Mouse (Mus musculus): Measurements from ENCODE around the gene Smarca4. TPM values are rescaled to one million over a fixed set of nuclear protein-coding genes. Genes with fewer than 3 reads are reported as not detected.
"Not testable (repeated sequence)": the region's sequence is repeated elsewhere in the genome, so short reads cannot be mapped to it uniquely, and the experiment has no call there.

Smarca4 gene
- total RNA-seq (2022): 10 to 100 TPM; 47.2 to 49.8 (median 49.3) TPM

DNA sequence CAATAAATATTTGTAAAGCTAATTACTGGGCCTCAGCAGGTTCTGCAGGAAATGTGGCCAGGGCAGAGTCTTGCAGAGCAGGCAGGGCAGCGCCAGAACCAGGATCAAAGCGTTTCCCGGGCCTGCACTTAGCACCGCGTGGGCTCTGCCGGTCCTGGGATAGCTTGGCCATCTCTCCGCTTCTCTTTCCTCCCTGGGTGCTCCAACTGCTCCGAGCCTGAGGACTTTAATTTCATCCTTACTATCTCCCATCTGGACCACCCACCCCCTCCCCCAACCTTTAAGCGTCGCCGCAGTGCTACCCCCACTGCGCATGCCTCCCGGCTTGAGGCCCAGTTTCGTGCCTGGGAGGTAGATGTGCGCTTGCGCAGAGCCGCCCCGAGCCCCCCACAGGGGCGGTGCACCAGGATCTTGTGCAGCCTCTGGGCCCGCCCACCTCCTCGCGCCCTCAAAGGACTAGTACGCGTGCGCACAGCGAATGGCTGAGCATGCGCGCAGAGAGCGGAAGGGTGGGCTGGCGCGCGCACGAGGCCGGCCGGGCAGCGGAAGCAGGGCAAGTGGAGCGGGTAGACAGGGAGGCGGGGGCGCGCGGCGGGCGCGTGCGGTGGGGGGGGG lies at the start of gene Smarca4:
Gene Smarca4 (plus strand): TSS at position 553 of the 615 bp plus-strand sequence.
- peak; percentile 99 for DNase-seq (ENCODE audit: low spot score)

DNA sequence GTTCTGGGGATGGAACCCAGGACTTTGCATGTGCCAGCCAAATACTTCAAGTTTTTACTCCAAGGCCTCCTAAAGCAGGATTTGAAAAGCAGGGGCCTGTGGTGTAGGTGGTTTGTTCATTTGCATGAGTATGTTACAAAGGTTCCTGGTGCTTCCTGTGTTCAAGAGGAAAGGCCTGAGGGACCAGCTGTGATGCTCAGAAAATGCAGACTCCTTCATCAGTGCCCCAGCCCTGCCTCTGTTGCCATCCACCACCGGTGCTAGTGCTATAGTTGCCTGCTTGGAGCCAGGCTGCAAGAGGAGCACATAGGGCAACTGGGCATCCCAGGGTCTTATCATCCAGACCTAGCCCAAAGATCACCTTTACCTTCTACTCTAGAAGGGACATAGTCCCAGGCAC lies 49.4 kb upstream of the Smarca4 start:
- no peak for DNase-seq (ENCODE audit: low spot score)

DNA sequence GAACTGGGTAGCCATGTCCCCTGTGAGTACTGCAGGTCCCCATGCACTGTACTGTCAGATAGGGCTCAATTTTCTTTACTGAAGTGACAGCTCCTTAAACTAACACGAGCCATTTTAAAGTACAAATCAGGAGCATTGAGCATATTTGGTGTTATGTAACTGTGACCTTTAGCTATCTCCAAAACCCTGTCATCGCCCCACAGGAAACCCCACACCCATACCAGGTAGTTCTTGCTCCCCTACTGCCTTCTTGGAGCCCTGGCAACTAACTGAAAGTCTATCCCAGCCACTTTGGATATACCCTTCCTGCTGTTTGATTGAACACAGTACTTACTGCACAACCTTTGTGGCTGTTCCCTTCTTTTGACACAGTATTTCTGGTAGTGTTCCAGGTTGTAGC lies 48.9 kb upstream of the Smarca4 start:
- no peak for DNase-seq (ENCODE audit: low spot score)

DNA sequence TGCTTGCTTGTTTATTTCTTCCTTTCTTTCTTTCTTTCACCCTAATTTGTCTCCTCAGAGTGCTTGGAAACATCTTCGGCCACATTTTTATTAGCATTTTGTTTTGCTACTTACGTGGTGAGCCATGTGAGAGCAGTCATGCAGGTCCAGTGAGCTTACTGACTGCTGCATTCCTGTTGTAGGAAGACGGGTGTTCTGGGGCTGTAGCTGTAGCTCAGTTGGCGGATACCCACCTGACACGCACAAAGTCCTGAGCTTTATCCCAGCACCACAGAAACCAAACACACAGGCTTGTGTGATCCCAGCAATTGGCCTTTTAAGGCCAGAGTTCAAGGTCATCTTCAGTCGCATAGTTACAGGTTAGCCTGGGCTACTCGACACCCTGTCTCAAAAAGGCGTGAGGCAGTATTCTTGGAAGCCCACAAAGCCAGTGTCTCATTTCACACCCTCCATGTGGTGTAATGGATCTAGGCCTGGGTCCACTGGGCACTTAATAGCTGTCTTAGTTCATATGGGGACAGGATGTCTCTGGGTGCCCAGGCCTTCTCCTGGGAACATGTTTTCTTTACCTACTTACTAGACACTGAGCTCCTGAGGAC lies 47.2 kb upstream of the Smarca4 start:
- DNase-seq (ENCODE audit: low spot score): no peak

DNA sequence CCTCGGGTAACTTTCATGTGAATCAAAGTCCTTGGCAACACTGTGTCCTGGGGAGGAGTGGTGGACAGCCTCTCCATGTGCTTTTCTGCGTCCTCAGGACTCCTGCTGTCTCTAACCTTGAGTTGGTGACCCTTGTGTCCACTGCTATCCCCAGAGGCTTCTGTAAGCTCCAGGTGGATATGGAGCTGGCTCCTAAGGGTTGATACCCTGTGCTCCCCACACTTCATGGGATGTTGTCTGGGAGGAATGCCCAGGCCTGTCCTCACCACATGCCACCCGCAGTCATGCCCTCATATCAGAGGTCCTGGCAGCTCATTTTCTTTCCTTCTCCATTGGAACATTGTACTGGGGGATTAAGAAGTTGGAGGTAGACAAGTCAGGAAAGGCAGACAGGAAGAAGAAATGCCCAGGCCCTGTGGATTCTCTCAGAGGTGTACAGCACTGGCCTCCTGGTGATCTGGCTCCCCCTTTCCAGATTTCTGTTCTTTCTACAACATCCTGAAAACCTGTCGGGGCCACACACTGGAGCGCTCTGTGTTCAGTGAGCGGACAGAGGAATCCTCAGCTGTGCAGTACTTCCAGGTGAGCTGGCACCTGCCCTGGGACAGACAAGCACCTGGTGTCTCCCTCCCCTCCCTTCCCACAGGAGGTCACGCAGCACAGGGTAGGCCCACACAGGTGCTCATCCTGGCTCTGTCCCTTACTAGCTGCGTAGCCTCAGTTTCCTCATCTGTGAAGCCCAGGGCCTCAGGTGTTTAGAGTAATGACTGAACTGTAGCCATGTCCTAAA lies 41.8 kb upstream of the Smarca4 start:
- no peak for DNase-seq (ENCODE audit: low spot score)

DNA sequence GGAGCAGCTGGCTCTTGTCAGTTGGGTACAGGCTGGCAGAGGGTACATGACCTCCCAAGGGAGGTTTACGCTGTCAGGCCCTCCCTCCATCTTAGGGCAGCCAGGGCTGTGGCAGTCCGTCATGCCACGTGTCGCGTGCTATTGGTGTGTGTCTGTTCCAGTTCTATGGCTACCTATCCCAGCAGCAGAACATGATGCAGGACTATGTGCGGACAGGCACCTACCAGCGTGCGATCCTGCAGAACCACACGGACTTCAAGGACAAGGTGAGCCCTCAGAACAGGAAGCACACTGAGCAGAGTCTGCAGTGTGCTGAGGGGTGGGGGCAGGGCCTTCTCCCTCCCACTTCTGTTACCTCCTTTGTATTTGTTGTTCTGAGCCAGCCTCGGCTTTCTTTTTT lies 40.7 kb upstream of the Smarca4 start:
- DNase-seq (ENCODE audit: low spot score): no peak

DNA sequence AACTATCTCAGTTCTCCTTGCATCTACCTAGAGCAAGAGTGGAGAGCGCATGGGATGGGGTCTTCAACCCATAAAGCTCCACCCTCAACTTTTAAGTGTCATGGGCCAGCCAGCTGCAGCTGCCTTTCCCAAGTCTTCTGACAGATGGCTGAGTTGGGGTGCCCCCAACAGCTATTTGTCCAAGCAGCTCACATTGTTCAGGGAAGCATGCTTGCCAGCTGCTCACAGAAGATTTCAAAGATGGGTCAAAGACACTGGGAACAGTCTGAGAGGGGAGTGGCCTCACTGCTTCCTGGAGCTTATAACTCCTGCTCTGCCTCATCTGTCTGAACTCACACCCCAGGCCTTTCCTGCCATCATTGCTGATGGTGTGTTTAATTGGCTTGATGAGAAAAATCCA lies 39.7 kb upstream of the Smarca4 start:
- no peak for DNase-seq (ENCODE audit: low spot score)

DNA sequence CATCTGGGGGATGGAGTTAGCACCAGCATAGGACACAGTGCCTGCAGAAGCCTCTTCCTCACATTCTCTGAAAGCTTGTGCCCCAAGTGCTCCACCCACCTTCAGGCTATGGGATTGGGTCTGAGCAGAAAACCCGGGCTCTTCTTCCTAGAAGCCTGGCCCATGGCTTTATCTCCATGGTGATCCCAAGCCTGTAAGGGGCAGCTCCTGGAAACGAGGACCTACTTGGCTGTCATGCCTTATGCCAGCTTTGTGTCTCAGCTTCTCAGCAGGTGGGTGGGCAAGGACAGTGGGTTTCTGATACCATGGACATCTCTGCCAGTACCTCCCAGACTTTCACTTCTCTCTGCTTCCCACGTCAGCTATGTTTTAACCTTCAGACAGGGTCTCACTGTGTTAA lies 37.7 kb upstream of the Smarca4 start:
- DNase-seq (ENCODE audit: low spot score): no peak

DNA sequence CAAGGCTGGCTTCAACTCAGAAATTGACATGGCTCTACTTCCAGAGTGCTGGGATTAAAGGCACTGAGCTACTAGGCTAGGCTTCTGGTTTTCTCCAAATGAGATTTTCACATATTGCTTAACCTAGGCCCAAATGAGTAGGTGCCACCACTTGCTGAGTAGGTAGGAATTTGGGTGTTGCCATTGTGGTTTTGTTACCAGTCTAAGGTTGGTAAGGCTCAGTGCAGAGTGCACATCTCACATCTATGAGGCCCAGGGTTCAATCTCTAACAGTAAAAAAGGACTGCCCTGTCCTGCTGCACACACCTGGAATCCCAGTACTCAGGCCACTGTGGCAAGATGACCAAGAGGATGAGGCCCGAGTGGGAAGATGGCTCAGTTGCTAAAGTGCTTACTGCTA lies 30.6 kb upstream of the Smarca4 start:
- no peak for DNase-seq (ENCODE audit: low spot score)

DNA sequence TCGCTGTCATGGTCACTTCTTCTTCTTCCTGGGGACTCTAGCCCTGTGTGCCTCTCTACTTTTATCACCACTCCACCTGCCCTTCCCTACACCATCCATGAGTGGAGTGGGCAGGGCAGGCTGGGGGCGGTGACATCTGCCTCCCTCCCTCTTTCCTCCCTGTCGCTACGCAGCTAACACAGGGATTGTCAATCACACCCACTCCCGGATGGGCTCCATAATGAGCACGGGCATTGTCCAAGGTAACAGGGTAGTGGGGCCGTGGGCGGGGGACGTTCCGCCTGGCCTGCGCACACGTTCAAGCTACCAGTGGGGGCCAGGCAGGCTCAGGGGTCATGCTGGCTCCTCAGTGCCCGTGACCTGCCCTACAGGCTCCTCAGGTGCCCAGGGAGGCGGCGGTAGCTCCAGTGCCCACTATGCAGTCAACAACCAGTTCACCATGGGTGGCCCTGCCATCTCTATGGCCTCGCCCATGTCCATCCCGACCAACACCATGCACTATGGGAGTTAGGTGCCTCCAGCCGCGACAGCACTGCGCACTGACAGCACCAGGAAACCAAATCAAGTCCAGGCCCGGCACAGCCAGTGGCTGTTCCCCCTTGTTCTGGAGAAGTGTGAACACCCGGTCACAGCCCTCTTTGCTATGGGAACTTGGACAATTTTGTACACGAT lies 28.2 kb upstream of the Smarca4 start:
- no peak for DNase-seq (ENCODE audit: low spot score)

DNA sequence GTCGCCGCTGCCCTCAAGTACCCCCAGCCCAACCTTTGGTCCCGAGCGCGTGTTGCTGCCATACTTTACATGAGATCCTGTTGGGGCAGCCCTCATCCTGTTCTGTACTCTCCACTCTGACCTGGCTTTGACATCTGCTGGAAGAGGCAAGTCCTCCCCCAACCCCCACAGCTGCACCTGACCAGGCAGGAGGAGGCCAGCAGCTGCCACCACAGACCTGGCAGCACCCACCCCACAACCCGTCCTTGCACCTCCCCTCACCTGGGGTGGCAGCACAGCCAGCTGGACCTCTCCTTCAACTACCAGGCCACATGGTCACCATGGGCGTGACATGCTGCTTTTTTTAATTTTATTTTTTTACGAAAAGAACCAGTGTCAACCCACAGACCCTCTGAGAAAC lies 27.6 kb upstream of the Smarca4 start:
- no peak for DNase-seq (ENCODE audit: low spot score)

DNA sequence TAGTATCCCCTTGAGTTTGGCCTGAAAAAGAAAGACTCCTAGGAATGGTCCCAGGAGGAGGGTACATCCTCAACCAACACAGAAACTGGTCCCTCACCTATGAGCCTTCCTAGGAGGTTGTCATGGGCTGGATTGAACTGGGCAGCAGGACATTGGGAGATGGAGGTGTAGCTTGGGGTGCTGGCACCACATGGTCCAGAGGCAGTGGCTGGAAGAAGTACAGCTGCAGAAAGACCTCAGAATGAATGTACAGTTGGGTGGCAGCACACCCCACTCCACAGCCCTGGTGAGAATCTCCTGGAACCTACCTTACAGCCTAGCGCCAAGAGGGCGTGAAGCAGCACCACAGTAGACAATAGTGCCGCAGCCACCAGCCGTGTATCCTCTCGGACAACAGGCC lies 26.4 kb upstream of the Smarca4 start:
- no peak for DNase-seq (ENCODE audit: low spot score)

DNA sequence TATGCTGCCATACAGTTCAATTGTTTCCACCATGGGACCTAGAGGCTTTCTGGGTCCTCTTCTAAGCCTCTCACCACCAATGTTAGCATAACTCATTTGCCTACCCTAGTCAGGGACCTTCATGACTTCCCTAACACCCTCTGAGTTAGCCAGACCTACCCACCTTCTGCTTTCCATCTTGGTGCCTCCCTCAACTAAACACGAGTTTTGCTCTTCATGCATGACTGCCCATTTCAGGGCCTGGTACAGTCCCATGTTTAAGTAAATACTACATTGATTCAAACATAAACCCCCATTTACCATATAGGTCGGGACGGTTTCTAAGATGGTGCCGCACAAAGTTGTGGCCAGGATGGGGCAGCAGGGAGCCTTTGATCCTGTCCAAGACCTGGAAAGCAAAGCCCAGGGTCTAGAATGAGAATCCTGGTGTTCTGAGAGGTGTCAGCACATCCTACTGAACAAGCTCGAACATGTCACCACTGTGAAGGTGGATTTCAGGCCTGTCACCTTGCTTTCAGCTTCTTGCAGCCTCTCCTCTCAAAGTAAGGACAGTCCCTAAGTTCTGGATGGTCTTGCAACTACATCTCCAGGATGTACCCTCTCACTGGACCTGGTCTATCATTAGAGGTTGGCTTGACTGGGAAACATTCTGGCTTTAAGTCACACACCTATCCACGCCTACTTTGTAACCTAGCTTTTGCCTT lies 24.7 kb upstream of the Smarca4 start:
- no peak for DNase-seq (ENCODE audit: low spot score)

DNA sequence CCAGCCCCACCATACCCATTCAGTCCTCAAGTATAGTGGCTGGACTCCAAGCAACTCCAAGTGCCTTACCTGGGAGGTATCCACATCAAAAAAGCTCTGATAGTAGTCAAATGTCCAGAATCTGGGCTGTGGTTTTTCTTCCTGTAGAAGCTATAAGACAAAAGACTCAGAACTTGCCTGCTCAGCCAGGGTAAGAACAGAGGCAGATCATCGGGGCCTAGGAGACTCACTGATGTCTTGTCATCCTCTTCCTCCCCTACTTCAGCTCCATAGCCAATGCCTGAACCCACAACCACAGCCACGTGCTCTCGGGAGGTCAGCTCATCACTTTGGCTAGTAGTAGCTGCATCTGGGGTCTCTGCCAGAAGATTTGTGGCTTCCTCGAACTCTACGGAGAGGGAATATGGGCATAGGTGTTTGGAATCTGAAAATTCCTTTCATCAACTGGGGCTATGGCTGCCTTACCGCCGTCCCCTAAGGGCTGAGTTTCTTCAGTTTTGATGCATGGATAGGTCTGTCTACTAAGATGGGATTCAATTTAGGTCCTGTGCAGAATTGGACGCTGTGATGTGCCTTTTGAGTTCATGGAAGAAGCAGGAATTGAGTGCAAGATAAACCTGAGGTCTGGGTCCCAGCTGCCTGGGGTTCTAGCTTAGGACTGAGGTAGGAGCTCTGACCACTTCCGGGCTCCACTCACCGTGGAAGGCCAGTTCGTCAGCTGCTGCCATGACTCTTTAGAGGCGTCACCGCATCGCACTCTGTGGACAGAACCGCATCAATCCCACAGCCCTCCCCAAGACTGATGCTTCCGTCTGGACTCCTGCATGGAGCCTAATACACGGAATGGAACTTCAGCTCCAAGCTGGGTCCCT lies 23.9 kb upstream of the Smarca4 start:
- no peak for DNase-seq (ENCODE audit: low spot score)

DNA sequence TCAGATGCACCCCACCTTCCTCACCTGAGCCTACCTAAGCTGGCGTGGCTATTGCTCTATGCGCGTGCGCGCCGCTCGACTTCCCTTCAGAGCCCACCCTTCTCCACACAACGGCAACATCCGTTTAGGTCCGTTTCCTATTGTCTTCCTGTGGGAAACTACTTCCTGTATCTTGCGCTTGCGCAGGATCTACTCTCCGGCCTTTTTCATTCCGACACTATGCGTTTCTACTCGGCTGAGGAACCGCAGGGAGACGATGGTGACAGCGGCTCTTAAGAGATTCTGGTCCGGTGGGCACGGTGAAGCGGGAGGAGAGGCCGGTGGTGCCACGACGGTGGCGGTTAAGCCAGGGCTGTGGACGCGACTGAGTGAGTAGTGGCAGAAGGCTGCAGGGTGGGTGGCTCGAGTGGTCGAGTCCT lies 23.3 kb upstream of the Smarca4 start, which contains the start of the genes Timm29 and Yipf2:
Gene Timm29 (plus strand): TSS at position 20 of the 419 bp plus-strand sequence.
Gene Yipf2 (minus strand): TSS at position 126 of the 419 bp plus-strand sequence.
- DNase-seq (ENCODE audit: low spot score): peak; percentile 96

DNA sequence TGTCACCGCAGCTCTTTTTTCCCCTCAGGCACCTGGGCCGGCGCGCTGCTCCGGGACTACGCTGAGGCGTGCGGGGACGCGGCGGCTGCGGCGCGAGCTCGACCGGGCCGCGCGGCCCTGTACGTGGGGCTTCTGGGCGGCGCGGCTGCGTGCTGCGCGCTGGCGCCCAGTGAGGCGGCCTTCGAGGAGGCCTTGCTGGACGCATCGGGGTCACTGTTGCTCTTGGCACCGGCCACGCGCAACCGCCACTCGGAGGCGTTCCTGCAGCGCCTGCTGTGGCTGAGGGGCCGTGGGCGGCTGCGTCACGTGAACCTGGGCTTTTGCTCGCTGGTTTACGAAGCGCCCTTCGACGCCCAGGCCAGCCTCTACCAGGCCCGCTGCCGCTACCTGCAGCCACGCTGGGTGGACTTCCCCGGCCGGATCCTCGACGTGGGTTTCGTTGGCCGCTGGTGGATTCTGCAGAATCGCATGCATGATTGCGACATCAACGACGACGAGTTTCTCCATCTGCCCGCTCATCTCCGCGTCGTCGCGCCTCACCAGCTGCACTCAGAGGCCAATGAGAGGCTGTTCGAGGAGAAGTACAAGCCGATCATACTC lies 22.7 kb upstream of the Smarca4 start:
- DNase-seq (ENCODE audit: low spot score): no peak

DNA sequence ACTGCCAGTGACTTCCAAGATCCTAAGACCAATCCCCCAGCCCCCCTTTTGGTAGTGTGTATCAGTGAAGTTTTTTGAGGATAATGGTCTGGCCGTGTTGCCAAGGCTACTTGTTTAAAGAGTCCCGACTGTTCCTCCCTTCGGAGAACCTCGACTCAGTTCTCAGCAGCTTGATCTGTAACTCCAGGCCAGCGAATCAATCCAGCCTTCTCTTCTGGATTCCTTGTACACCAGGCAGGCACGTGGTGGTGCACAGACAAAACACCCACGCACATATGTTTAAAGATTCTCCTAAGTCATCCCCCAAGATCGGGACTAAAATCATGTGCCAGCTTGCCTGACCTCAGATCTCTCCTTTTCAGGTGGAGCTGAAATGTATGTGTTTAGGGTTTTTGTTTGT lies 21.6 kb upstream of the Smarca4 start:
- DNase-seq (ENCODE audit: low spot score): not testable (repeated sequence)

DNA sequence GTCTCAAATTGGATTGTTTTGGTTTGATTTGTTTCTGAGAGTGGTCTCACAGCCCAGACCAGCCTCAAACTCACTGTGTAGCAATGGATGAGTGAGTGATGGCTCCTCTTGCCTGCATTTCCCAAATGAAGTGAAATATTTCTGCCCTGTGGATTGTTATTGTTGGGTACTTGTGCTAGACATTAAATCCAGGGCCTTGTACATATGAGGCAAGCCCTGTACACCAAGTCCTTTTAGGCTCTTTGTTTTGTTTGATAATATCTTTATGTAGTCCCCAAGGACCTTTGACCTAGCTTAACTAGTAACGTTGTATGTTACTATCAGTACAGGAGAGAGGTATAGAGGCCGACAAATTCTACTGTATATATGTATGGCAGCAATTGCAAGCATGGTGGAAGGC lies 21.1 kb upstream of the Smarca4 start:
- no peak for DNase-seq (ENCODE audit: low spot score)

DNA sequence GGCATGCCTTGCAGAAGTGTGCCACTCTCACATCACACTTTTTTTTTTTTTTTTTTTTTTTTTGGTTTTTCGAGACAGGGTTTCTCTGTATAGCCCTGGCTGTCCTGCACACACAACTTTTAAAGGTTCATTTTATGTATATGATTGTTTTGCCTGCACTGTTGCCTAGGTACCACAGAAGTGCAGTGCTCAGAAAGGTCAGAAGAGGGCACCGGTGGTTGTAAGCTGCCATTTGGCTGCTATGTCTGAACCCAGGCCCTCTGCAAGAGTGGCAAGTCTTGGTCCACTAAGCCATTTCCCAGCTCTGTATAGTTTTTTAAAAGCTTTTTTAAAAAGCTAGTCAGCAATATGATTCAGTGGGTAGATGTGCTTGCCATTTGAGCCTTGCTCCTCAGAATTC lies 17.8 kb upstream of the Smarca4 start:
- DNase-seq (ENCODE audit: low spot score): no peak

DNA sequence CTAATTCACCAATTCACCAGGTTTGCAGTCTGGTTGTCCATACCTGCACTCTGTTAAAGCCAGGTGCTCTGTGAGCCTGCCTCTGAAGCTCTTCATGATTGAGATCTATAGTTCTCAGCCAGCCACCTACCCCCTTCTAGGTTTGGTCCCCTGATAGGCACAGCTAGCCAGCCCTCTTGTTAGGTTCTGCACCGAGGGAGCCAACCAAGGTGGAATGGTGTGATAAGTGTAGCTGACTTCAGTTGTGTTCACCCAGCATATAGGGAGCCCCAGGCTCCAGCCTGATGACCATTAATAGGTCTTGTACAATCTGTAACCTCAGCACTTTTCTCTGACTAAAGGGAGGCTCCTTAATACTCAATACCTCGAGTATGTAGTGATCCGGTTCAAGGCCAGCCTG lies 15.8 kb upstream of the Smarca4 start:
- no peak for DNase-seq (ENCODE audit: low spot score)
